Mouse (Mus musculus) heart, adult 18-20 months (tissue): ENCODE measurements at regions not wholly inside any gene's neighbourhood (a gene's known extent, or its start where the extent isn't known, plus 50 kb on each side); places are given as distances from the start of the nearest gene placed in this dataset.
A peak's percentile ranks its signal among the peaks of the same experiment; 100 is the strongest.

Experiments used
- DNase-seq, 2 experiments: peaks; one replicate each; pipeline ENCODE4 v3.0.0; 2021 to 2022; ENCODE audit warnings: mixed read lengths in 1 of 2

DNA sequence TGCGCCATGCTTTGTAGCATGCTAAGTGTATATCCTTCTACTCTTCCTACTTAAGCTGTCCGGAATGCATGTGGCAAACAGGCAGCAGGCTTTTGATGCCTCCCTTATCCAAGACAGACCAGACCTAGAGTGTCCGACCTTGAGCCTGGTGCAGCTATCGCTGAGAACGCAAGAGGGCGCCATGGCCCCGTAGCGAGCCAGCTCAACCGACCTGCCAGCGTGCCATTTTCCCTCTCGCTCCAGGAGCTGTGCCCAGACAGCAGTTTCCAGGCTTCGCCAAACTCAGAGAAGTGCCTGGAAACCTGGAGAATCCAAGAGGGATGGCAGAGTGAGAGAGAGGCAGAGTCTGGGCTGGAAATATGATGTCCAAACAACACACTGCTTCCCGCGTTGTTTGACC is 155.8 kb upstream of the Gm12830 start:
- peak; percentile 73 to 83 for DNase-seq

DNA sequence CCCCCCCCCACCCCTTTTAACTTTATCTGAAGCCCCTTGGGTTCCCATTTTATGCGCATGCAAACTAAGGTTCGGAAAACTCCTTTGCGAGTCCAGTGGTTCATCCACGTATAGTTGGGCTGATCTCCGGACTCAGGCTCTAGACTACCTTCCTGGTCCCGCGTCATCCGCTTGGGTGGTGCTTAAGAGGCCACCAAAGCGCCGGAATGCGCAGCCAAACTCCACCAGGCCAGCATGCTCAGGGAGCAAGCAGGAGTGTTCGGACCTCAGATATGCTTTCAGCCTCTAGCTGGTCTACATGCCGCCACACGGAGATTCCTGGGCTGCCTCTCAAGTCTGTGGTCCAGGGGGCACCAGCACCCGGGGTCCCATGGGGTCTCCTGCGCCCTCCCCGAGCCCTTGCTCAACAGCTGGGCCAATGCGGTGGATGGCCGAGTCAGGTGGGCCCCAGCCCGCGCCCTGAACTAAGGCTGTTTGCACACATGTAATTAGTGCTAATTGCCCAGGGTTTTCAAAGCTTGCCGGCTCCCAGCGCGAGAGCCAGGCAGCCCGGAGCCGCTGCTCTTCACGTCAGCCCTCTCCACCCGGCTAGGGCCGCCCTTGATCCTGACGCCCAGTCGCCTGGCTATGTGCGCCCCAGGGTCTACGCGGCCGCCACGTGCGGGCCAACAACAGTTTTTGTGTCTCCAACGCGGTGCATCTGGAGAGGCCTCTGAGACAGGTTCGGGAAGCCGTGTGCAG is 155.1 kb upstream of the Gm12830 start:
- no peak for DNase-seq

DNA sequence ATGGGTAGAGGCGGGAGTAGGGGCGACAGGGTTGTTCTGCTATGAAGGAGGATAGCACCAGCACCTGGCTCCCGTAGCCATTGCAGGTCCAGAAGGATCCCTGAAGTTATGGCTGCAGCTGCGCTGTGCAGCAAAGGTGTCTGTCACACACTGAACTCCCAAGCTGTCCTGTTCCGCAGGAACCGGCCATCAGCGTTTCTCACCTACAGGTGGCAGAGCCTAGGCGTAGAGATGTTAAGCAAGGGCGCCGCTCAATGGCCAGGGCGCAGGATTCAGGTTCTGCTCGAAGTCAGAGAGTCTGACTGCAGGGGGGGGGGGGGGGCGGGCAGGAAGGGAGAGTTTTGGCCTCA is 154.6 kb upstream of the Gm12830 start:
- no peak for DNase-seq

DNA sequence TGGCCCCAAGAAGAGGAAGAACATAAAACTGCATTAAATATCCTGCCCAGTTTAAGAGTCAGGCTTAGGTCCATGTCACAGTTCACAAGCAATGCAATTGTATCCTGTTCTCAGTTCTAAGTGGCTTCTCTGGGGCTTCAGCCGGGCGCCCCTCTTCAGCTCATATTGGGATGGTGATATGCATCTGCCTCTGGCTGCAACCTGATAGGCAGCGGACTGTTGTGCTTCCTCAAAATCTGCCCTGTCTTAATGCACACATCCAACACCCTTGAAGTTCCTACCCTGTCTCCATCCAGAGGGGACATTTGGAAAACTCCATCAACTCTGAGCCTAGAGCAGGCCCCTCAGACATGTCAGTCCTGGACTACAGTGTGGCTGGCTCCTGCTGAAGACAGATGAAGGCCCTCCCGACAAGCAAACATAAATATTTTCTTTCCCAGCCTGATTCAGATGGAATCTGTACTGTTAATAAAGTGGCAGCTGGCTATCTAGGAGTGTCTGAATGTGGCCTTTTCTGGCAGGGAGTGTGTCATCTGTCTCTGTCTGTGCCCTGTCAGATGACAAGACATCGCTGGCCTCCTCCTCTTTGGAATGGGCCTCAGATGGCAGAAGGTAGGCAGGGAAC is 149.3 kb upstream of the Gm12830 start:
- DNase-seq, result peak in 1 of 2 experiments; percentile 18

GRCm38 (mm10) chr4:114676908-114677898 is 144.3 kb upstream of the Gm12830 start:
- DNase-seq, result no peak

DNA sequence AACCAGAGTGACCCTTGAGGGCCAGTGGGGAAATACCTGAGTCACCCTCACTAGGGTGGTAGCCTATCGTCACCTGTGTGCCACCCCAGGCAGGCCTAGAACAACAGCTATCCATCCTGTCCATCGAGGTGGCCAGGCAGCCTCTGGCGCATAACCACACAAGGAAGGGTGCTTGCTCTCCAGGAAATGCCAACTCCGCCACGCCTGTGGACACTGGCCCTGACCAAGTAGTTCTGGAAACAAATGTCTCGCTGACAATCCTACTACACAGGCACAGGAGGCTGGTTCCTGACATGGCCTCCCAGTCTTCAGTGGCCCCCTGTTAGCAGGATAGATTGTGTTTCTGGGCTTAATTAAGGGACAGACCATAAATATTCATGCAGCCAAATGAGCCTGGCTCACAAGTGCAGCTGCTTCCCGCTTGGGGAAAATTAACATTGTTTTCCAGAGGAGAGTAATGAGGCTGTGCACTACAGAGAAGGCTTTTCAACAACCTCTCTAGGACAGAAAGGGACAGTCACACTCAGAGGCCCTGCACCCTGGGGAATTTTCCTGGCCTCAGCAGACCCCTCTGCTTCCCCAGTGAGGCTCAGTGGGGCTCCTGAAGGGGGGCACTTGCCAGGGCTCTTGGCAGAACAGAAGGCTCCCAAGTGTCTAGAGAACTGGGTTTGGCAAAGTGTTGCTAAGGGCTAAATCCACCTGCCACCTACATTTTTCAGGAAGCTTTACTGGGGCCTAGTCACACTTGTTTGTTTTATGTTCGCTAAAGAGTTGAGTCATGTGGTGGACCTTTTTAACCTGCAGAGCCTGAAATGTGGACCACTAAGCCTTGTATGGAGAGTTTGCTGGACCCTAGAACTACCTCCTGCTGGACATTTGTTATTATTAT is 143.2 kb upstream of the Gm12830 start:
- no peak for DNase-seq

GRCm38 (mm10) chr4:114680360-114680759 is 141.2 kb upstream of the Gm12830 start:
- no peak for DNase-seq

DNA sequence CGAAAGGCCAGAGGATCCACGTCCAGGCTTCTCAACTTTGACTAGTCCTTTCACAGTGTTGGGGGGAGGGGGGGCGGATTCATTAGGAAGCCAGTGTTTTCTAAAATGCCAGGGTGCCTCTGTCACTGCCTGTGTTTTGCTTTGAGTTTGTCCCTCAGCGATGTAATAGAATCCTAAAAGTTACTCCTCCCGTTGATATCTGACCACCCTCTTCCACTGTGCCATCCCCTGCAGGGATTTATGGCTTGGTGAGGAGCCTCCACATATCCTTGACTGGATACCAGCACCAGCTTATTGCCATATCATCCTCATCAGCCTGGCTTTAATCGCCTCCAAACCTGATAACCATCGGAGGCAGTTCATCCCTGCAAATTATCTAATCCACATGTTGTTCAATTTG is 138.6 kb upstream of the Gm12830 start:
- no peak for DNase-seq

DNA sequence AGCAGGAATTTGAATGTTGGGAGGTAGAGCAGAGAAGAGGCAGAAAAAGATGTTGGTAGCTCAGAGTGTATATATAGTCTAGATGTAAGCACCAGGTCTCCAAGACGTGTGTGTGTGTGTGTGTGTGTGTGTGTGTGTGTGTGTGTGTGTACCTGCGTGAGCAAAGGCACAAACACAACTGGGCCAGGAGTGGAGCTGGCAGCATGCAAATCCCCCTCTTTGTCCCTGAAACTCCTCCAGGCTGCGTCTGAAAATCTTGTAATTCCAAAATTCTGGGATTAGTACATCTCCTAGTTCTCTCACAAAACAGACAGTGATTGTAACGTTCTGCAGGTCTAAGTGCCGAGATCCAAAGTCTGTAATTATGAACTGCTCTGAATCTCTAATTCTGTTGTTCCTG is 137.8 kb upstream of the Gm12830 start:
- no peak for DNase-seq

- no peak for DNase-seq
Measured at GRCm38 (mm10) chr4:114684844-114685382, 136.6 kb upstream of the Gm12830 start.

- peak; percentile 14 to 33 for DNase-seq
Measured at GRCm38 (mm10) chr4:114685454-114685853, 136.1 kb upstream of the Gm12830 start.

- DNase-seq, result no peak
Measured at GRCm38 (mm10) chr4:114686091-114686490, 135.4 kb upstream of the Gm12830 start.

GRCm38 (mm10) chr4:114688356-114688972 is 133.1 kb upstream of the Gm12830 start:
- no peak for DNase-seq

GRCm38 (mm10) chr4:114688973-114689371 is 132.6 kb upstream of the Gm12830 start:
- peak in 1 of 2 experiments; percentile 19 for DNase-seq

DNA sequence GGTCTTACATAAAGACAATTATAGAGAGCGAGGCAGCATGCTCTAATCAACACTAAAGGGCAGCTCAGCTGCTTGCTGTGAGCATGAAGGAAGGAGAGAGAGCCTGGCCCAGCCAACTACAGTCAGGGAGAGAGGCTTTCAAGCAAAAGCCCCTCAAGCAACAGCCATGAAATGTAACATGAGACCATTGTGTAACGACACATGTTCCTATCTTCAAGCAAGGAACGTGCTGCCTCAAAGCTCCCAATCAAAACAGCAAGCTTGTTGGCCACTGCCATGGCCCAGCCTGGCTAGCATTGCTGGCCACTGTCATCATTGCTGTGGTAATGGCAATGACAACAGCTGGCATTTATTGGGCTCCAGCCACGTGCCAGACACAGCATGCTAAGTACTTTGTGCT is 115.9 kb upstream of the Gm12830 start:
- DNase-seq, result no peak

DNA sequence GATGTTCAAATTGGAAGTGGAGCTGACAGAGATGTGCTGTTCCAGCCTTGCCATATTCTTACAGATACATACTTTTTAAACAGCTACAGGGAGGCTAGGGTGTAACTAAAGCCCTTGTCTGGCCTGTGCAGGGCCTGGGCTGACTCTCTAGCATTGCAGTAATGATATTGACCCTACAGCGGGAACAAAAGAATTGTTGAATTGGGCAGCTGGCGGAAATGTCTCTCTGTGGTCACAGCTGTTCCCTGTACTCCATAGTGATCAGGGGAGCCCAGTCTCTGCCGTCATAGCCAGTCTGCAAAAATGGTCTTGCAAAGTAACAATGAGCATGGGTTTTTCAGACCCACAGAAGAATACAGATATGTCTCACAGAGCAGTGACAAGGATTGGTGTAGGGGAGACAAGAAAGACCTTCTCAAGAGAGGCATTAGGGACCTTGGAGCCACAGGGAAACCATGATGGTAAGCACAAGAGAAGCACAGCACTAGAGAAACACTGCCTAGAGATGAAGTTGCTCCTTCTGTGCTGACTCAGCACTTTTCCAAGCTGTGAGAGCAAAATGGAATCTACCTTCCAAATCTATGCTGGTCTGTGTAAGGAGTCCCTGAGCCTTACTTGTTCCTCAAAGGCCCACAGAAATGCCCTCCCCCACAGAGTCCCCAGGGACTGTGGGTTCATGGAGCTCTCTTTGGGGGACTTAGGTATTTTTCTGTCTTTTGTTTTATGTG is 111.2 kb upstream of the Gm12830 start:
- DNase-seq, result no peak

GRCm38 (mm10) chr4:114711082-114711481 is 110.4 kb upstream of the Gm12830 start:
- no peak for DNase-seq

DNA sequence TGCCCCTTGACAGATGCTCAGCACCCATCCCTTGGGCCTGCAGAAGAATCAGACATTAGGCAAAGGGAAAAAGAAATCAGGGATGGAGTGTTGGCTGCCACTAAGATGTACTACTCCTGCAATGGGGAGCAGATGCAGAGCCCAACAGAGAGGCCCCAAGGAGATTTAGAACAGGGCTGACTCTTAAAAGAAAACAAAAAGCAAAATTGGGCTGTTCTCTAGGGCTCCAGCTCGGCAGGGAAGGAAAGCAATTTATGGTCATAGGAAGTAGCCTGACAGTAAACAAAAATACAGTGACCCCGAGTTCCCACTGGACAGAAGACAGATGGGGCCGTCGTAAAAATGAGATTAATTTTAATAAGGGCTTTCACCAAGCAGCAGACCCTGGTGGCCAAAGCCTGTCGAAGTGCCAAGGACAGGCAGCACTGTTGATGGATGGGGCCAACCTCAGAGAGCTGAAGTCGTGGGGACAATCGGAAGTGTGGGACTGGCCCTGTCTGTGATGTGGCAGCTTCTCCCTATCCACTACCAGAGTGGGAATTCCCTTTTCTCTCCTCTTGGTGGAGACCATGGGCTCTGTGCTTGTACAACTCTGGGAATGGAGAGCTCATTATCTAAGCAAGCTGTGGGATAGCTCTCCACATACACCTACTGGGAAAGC is 109.4 kb upstream of the Gm12830 start:
- DNase-seq, result no peak

- DNase-seq, result no peak
Measured at GRCm38 (mm10) chr4:114712921-114713527, 108.5 kb upstream of the Gm12830 start.
